Mouse (Mus musculus) ovary, postnatal 10 days (tissue): ENCODE results near the gene Proca1.

ENCODE experiments used
- DNase-seq: peaks from one replicate; pipeline ENCODE4 v3.0.0; 2022; ENCODE audit warnings: low spot score

The Proca1 gene

GRCm38 (mm10) chr11:78166161-78166560 is 27.0 kb upstream of the Proca1 start:
- no peak for DNase-seq

- DNase-seq, result no peak
Measured at GRCm38 (mm10) chr11:78166640-78167039, 26.6 kb upstream of the Proca1 start.

- DNase-seq, result no peak
Measured at GRCm38 (mm10) chr11:78167257-78167959, 25.8 kb upstream of the Proca1 start.

GRCm38 (mm10) chr11:78168541-78169468 is 24.4 kb upstream of the Proca1 start:
- DNase-seq, result no peak

- no peak for DNase-seq
Measured at GRCm38 (mm10) chr11:78170306-78170705, 22.9 kb upstream of the Proca1 start.

- DNase-seq, result no peak
Measured at GRCm38 (mm10) chr11:78171328-78171727, 21.9 kb upstream of the Proca1 start.

GRCm38 (mm10) chr11:78172034-78172747 is 21.0 kb upstream of the Proca1 start:
- DNase-seq, result no peak

- no peak for DNase-seq
Measured at GRCm38 (mm10) chr11:78172748-78173383, 20.3 kb upstream of the Proca1 start.

- no peak for DNase-seq
Measured at GRCm38 (mm10) chr11:78174506-78174905, 18.7 kb upstream of the Proca1 start.

- DNase-seq, result no peak
Measured at GRCm38 (mm10) chr11:78175771-78176401, 17.3 kb upstream of the Proca1 start.

GRCm38 (mm10) chr11:78176402-78176862 is 16.8 kb upstream of the Proca1 start, which contains the start of the genes Nek8 and Tlcd1:
TSS of gene Nek8 (minus strand) at chr11:78176675.
TSS of gene Tlcd1 (plus strand) at chr11:78176711.
- DNase-seq, result peak; percentile 65

- no peak for DNase-seq
Measured at GRCm38 (mm10) chr11:78176905-78177331, 16.3 kb upstream of the Proca1 start.

GRCm38 (mm10) chr11:78177437-78177836 is 15.8 kb upstream of the Proca1 start:
- DNase-seq, result no peak

- peak; percentile 93 for DNase-seq
Measured at GRCm38 (mm10) chr11:78177903-78178858, 15.0 kb upstream of the Proca1 start.

- DNase-seq, result no peak
Measured at GRCm38 (mm10) chr11:78178859-78179437, 14.2 kb upstream of the Proca1 start.

- no peak for DNase-seq
Measured at GRCm38 (mm10) chr11:78179438-78179999, 13.7 kb upstream of the Proca1 start.

GRCm38 (mm10) chr11:78180081-78180761 is 13.0 kb upstream of the Proca1 start:
- no peak for DNase-seq

- DNase-seq, result no peak
Measured at GRCm38 (mm10) chr11:78181830-78182357, 11.3 kb upstream of the Proca1 start.
